Mouse (Mus musculus): ENCODE measurements at regions not wholly inside any gene's neighbourhood (a gene's known extent, or its start where the extent isn't known, plus 50 kb on each side); places are given as distances from the start of the nearest gene placed in this dataset.

GRCm38 (mm10) chr5:64710968-64711367 lies 92.2 kb upstream of the Klf3 start:
- Histone ChIP-seq H3K9ac (replicated peaks; ENCODE audit: low read depth, low read length) (no peak overlapping the region), H3K4me1 (ENCODE audit: control insufficient read depth, insufficient read depth, low read length) (no peaks in the 10 kb centered on the region), H3K27ac (ENCODE audit: low read length) (no peak overlapping the region), H3K4me3 (ENCODE audit: low read depth, low read length) (no peak overlapping the region), H3K9me3 (ENCODE audit: control insufficient read depth, low read depth, low read length) (no peaks in the 10 kb centered on the region), H3K4me2 (replicated peaks; ENCODE audit: low read depth, low read length) (no peak overlapping the region), H3K27me3 (ENCODE audit: control insufficient read depth, insufficient read depth, low read length) (no peaks in the 10 kb centered on the region), H3K36me3 (ENCODE audit: control insufficient read depth, insufficient read depth, low read length) (no peaks in the 10 kb centered on the region)
- ATAC-seq (ENCODE audit: insufficient number of reproducible peaks, insufficient read depth, low FRiP score, low read depth): no peak
- WGBS: 91% methylated on average over 4 of the region's 4 CpGs

DNA sequence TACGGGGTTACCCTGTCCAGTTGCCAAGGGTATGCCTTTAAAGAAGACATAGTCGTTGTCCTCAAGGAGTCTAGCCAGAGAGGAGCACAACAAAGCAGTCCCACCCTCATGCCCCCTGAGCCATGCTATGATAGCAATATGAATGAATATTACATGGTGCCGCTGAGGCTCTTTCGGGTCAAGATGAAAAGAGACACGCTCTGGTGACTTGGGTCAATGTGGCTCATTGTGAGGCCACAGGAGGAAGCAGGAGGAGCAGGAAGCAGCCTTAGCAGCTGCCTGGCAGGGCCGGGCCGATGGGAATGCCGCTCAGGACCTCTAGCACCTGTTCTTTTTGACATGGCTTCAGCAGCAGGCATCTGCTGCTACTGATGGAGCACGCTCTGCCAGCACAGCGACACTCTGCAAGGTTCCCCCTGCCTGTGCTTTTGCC lies 89.0 kb upstream of the Klf3 start:
- Histone ChIP-seq H3K4me2 (replicated peaks; ENCODE audit: low read depth, low read length) (no peak overlapping the region), H3K9ac (replicated peaks; ENCODE audit: low read depth, low read length) (no peak overlapping the region), H3K27me3 (ENCODE audit: control insufficient read depth, insufficient read depth, low read length) (no peaks in the 10 kb centered on the region), H3K36me3 (ENCODE audit: control insufficient read depth, insufficient read depth, low read length) (no peaks in the 10 kb centered on the region), H3K4me3 (ENCODE audit: low read depth, low read length) (no peak overlapping the region), H3K4me1 (ENCODE audit: control insufficient read depth, insufficient read depth, low read length) (no peaks in the 10 kb centered on the region), H3K27ac (ENCODE audit: low read length) (no peak overlapping the region), H3K9me3 (ENCODE audit: control insufficient read depth, low read depth, low read length) (no peaks in the 10 kb centered on the region)
- 70% methylated on average over 10 of the region's 10 CpGs for WGBS
- ATAC-seq (ENCODE audit: insufficient number of reproducible peaks, insufficient read depth, low FRiP score, low read depth): no peak

- H3K9ac ChIP-seq (replicated peaks; ENCODE audit: low read depth, low read length): no peak overlapping the region
- no peaks in the 10 kb centered on the region for H3K9me3 ChIP-seq (ENCODE audit: control insufficient read depth, low read depth, low read length)
- no peaks in the 10 kb centered on the region for H3K36me3 ChIP-seq (ENCODE audit: control insufficient read depth, insufficient read depth, low read length)
- H3K4me2 ChIP-seq (replicated peaks; ENCODE audit: low read depth, low read length): no peak overlapping the region
- peak; percentile 87 for ATAC-seq (ENCODE audit: insufficient number of reproducible peaks, insufficient read depth, low FRiP score, low read depth)
- H3K4me3 ChIP-seq (ENCODE audit: low read depth, low read length): no peak overlapping the region
- no peaks in the 10 kb centered on the region for H3K4me1 ChIP-seq (ENCODE audit: control insufficient read depth, insufficient read depth, low read length)
- WGBS: 78% methylated on average over 7 of the region's 7 CpGs
- no peak overlapping the region for H3K27ac ChIP-seq (ENCODE audit: low read length)
- no peaks in the 10 kb centered on the region for H3K27me3 ChIP-seq (ENCODE audit: control insufficient read depth, insufficient read depth, low read length)
These were observed 88.5 kb upstream of the Klf3 start for GRCm38 (mm10) chr5:64714710-64715109.

DNA sequence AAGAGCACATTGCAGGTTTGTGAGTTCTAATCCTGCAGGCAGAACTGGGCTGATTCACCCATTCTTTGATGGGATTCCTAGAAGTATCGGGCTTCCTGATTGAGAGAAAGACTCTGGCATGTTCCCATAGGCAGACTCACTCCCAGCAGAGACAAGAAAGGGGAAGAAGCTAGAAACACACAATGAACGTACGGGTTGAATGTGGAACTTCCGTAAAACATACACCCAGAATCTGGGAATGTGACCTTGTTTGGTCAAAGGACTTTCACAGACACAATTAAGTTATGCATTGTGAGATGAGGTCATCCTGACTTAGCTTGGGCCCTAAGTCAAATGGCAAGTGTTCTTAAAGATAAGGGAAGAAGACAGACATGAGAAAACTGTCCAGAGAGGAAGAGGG lies 86.6 kb upstream of the Klf3 start:
- no peaks in the 10 kb centered on the region for H3K9me3 ChIP-seq (ENCODE audit: control insufficient read depth, low read depth, low read length)
- H3K4me2 ChIP-seq (replicated peaks; ENCODE audit: low read depth, low read length): no peak overlapping the region
- no peak overlapping the region for H3K4me3 ChIP-seq (ENCODE audit: low read depth, low read length)
- no peaks in the 10 kb centered on the region for H3K36me3 ChIP-seq (ENCODE audit: control insufficient read depth, insufficient read depth, low read length)
- no peak overlapping the region for H3K27ac ChIP-seq (ENCODE audit: low read length)
- 91% methylated on average over 4 of the region's 4 CpGs for WGBS
- ATAC-seq (ENCODE audit: insufficient number of reproducible peaks, insufficient read depth, low FRiP score, low read depth): no peak
- H3K27me3 ChIP-seq (ENCODE audit: control insufficient read depth, insufficient read depth, low read length): no peaks in the 10 kb centered on the region
- H3K9ac ChIP-seq (replicated peaks; ENCODE audit: low read depth, low read length): no peak overlapping the region
- H3K4me1 ChIP-seq (ENCODE audit: control insufficient read depth, insufficient read depth, low read length): no peaks in the 10 kb centered on the region

GRCm38 (mm10) chr5:64722211-64722610 lies 81.0 kb upstream of the Klf3 start:
- Histone ChIP-seq H3K27ac (ENCODE audit: low read length) (no peak overlapping the region), H3K36me3 (ENCODE audit: control insufficient read depth, insufficient read depth, low read length) (no peaks in the 10 kb centered on the region), H3K4me2 (replicated peaks; ENCODE audit: low read depth, low read length) (no peak overlapping the region), H3K4me3 (ENCODE audit: low read depth, low read length) (no peak overlapping the region), H3K4me1 (ENCODE audit: control insufficient read depth, insufficient read depth, low read length) (no peaks in the 10 kb centered on the region), H3K9ac (replicated peaks; ENCODE audit: low read depth, low read length) (no peak overlapping the region), H3K27me3 (ENCODE audit: control insufficient read depth, insufficient read depth, low read length) (no peaks in the 10 kb centered on the region), H3K9me3 (ENCODE audit: control insufficient read depth, low read depth, low read length) (peaks cover 4% of the 10 kb centered on the region; the same call in 1 of the 2 replicates)
- no peak for ATAC-seq (ENCODE audit: insufficient number of reproducible peaks, insufficient read depth, low FRiP score, low read depth)

DNA sequence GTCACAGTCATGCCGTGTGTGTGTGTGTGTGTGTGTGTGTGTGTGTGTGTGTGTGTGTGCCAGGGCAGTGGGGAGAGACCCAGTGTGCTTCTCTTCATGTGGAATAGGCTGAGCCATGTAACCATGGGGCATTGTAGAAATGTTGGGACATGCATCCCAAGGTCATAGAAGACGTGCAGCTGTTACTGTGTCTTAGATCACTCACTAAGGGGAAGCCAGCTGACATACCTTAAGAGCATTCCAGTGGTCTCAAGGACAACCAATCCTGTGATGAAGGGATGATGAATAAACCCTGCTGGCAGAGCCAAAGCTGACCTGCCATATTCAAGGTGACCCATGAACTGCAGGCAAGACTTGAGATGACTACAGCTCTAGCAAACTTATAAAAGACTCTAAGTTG lies 75.3 kb upstream of the Klf3 start:
- no peak for ATAC-seq (ENCODE audit: insufficient number of reproducible peaks, insufficient read depth, low FRiP score, low read depth)
- H3K9ac ChIP-seq (replicated peaks; ENCODE audit: low read depth, low read length): no peak overlapping the region
- H3K4me3 ChIP-seq (ENCODE audit: low read depth, low read length): no peak overlapping the region
- H3K4me2 ChIP-seq (replicated peaks; ENCODE audit: low read depth, low read length): no peak overlapping the region
- H3K27ac ChIP-seq (ENCODE audit: low read length): no peak overlapping the region
- peaks cover 4% of the 10 kb centered on the region; the same call in 1 of the 2 replicates for H3K9me3 ChIP-seq (ENCODE audit: control insufficient read depth, low read depth, low read length)
- H3K27me3 ChIP-seq (ENCODE audit: control insufficient read depth, insufficient read depth, low read length): no peaks in the 10 kb centered on the region
- no peaks in the 10 kb centered on the region for H3K4me1 ChIP-seq (ENCODE audit: control insufficient read depth, insufficient read depth, low read length)
- 83% methylated on average over 2 of the region's 2 CpGs for WGBS
- no peaks in the 10 kb centered on the region for H3K36me3 ChIP-seq (ENCODE audit: control insufficient read depth, insufficient read depth, low read length)

- ATAC-seq (ENCODE audit: insufficient number of reproducible peaks, insufficient read depth, low FRiP score, low read depth): no peak
- H3K27me3 ChIP-seq (ENCODE audit: control insufficient read depth, insufficient read depth, low read length): no peaks in the 10 kb centered on the region
- H3K4me3 ChIP-seq (ENCODE audit: low read depth, low read length): no peak overlapping the region
- WGBS: 88% methylated on average over 3 of the region's 3 CpGs
- H3K27ac ChIP-seq (ENCODE audit: low read length): no peak overlapping the region
- no peaks in the 10 kb centered on the region for H3K36me3 ChIP-seq (ENCODE audit: control insufficient read depth, insufficient read depth, low read length)
- H3K9ac ChIP-seq (replicated peaks; ENCODE audit: low read depth, low read length): no peak overlapping the region
- peaks cover under 1% of the 10 kb centered on the region; the same call in 1 of the 2 replicates for H3K4me1 ChIP-seq (ENCODE audit: control insufficient read depth, insufficient read depth, low read length)
- H3K4me2 ChIP-seq (replicated peaks; ENCODE audit: low read depth, low read length): no peak overlapping the region
- H3K9me3 ChIP-seq (ENCODE audit: control insufficient read depth, low read depth, low read length): no peaks in the 10 kb centered on the region
These were observed 70.8 kb upstream of the Klf3 start for GRCm38 (mm10) chr5:64732356-64732755.

GRCm38 (mm10) chr5:64736985-64737384 lies 66.2 kb upstream of the Klf3 start:
- no peak overlapping the region for H3K4me3 ChIP-seq (ENCODE audit: low read depth, low read length)
- H3K4me2 ChIP-seq (replicated peaks; ENCODE audit: low read depth, low read length): no peak overlapping the region
- H3K4me1 ChIP-seq (ENCODE audit: control insufficient read depth, insufficient read depth, low read length): peaks cover 26% of the 10 kb centered on the region
- no peaks in the 10 kb centered on the region for H3K27me3 ChIP-seq (ENCODE audit: control insufficient read depth, insufficient read depth, low read length)
- no peak overlapping the region for H3K9ac ChIP-seq (replicated peaks; ENCODE audit: low read depth, low read length)
- no peaks in the 10 kb centered on the region for H3K36me3 ChIP-seq (ENCODE audit: control insufficient read depth, insufficient read depth, low read length)
- no peak overlapping the region for H3K27ac ChIP-seq (ENCODE audit: low read length)
- no peak for ATAC-seq (ENCODE audit: insufficient number of reproducible peaks, insufficient read depth, low FRiP score, low read depth)
- H3K9me3 ChIP-seq (ENCODE audit: control insufficient read depth, low read depth, low read length): no peaks in the 10 kb centered on the region

GRCm38 (mm10) chr5:64738096-64738780 lies 65.0 kb upstream of the Klf3 start:
- Histone ChIP-seq H3K9ac (replicated peaks; ENCODE audit: low read depth, low read length) (no peak overlapping the region), H3K4me2 (replicated peaks; ENCODE audit: low read depth, low read length) (peak overlapping the region; percentile 2; the same call in 1 of the 2 replicates), H3K9me3 (ENCODE audit: control insufficient read depth, low read depth, low read length) (no peaks in the 10 kb centered on the region), H3K36me3 (ENCODE audit: control insufficient read depth, insufficient read depth, low read length) (no peaks in the 10 kb centered on the region), H3K4me3 (ENCODE audit: low read depth, low read length) (no peak overlapping the region), H3K27ac (ENCODE audit: low read length) (peak overlapping the region; percentile 74; the same call in 1 of the 2 replicates), H3K4me1 (ENCODE audit: control insufficient read depth, insufficient read depth, low read length) (peaks cover 26% of the 10 kb centered on the region), H3K27me3 (ENCODE audit: control insufficient read depth, insufficient read depth, low read length) (no peaks in the 10 kb centered on the region)
- no peak; the same call in 1 of the 2 replicates for ATAC-seq (ENCODE audit: insufficient number of reproducible peaks, insufficient read depth, low FRiP score, low read depth)
- 17% methylated on average over 11 of the region's 11 CpGs for WGBS
